8 mouse cellular contexts compared by ENCODE assay signal in genomic region chr15:6625607-6626033, GRCm38 (mm10).
A peak's percentile ranks its signal among the peaks of the same experiment; 100 is the strongest.
DNase-seq lines count a peak whose midpoint lies in the region; ATAC-seq and TF ChIP-seq lines count a peak whose summit lies in the region.

No protein-coding gene starts in this region.

- H3K27me3 ChIP-seq in embryonic facial prominence, embryonic 15.5 days, result no peaks in the 10 kb centered on the region
- H3K27me3 ChIP-seq in liver, postnatal 0 days (ENCODE audit: insufficient read depth, low read length), result no peaks in the 10 kb centered on the region

- no peaks in the 10 kb centered on the region for H3K36me3 ChIP-seq in embryonic facial prominence, embryonic 15.5 days
- no peaks in the 10 kb centered on the region for H3K36me3 ChIP-seq in liver, postnatal 0 days (replicated peaks; ENCODE audit: insufficient read depth, low read length)

- intact Hi-C loops in heart, postnatal 36 days (cut with DNase I), result loop anchor here (5.0 to 10.0 kb wide), 4 partner anchors 82 to 1391 kb away; partner anchors contain the start of gene Rictor

- peak; percentile 46 to 70 for DNase-seq in CD8-positive naive resting alpha-beta T cell, adult 2 months (ENCODE audit: low read depth in 2 of 2, low spot score in 2 of 2)
- peak; percentile 54 for DNase-seq in adrenal gland, postnatal 14 days
- DNase-seq in heart, postnatal 36 days, result peak; percentile 29 to 38
- peak; percentile 71 for DNase-seq in layer of hippocampus, adult 11-12 months (ENCODE audit: low spot score)
- peak; percentile 33 for DNase-seq in liver, postnatal 0 days
- peak; percentile 22 for DNase-seq in retina, adult 2 months (ENCODE audit: low read depth, low spot score)
- DNase-seq in gastrocnemius, postnatal 4 days (ENCODE audit: low spot score in 2 of 2), result no peak

- H3K9me3 ChIP-seq in embryonic facial prominence, embryonic 15.5 days (replicated peaks), result no peaks in the 10 kb centered on the region
- H3K9me3 ChIP-seq in liver, postnatal 0 days (ENCODE audit: low read length), result no peaks in the 10 kb centered on the region

- no peak overlapping the region for H3K9ac ChIP-seq in embryonic facial prominence, embryonic 15.5 days
- no peak overlapping the region for H3K9ac ChIP-seq in liver, postnatal 0 days (replicated peaks)

- peak; percentile 63; the same call in 1 of the 2 replicates for ATAC-seq in embryonic facial prominence, embryonic 15.5 days (ENCODE audit: insufficient number of reproducible peaks, low FRiP score, low TSS enrichment, low read depth)
- no peak for ATAC-seq in liver, postnatal 0 days

- no peak overlapping the region for H3K27ac ChIP-seq in embryonic facial prominence, embryonic 15.5 days (replicated peaks)
- no peak overlapping the region for H3K27ac ChIP-seq in liver, postnatal 0 days (ENCODE audit: low read depth)

- TF ChIP-seq CTCF in liver, postnatal 0 days (IDR thresholded peaks at IDR 0.05; ENCODE audit: low read depth), result peak; percentile 72

- H3K4me2 ChIP-seq in embryonic facial prominence, embryonic 15.5 days (replicated peaks), result peak overlapping the region; percentile 45
- H3K4me2 ChIP-seq in liver, postnatal 0 days (ENCODE audit: low read depth, low read length), result peak overlapping the region; percentile 15; the same call in 1 of the 2 replicates

- WGBS in embryonic facial prominence, embryonic 15.5 days, result 1% methylated on average over 6 of the region's 6 CpGs
- 4% methylated on average over 6 of the region's 6 CpGs for WGBS in liver, postnatal 0 days (ENCODE audit: insufficient replicate concordance)

- H3K4me1 ChIP-seq in embryonic facial prominence, embryonic 15.5 days, result peaks cover 15% of the 10 kb centered on the region; the same call in 1 of the 2 replicates
- peaks cover 17% of the 10 kb centered on the region for H3K4me1 ChIP-seq in liver, postnatal 0 days (ENCODE audit: insufficient read depth)

- peak overlapping the region; percentile 26 for H3K4me3 ChIP-seq in embryonic facial prominence, embryonic 15.5 days (replicated peaks)
- no peak overlapping the region for H3K4me3 ChIP-seq in liver, postnatal 0 days (ENCODE audit: low read depth, low read length)

- TF ChIP-seq EP300 in liver, postnatal 0 days (IDR thresholded peaks at IDR 0.05; ENCODE audit: low read depth), result no peak

Comparison
In these comparisons a context has a peak if more than half of its experiments do, and no peak if none do; other contexts are left out.
1. DNase-seq: peak in CD8-positive naive resting alpha-beta T cell, adult 2 months (2 of 2), adrenal gland, postnatal 14 days (single experiment), heart, postnatal 36 days (2 of 2), layer of hippocampus, adult 11-12 months (single experiment), liver, postnatal 0 days (single experiment) and retina, adult 2 months (single experiment); none in gastrocnemius, postnatal 4 days (0 of 2).